Mouse (Mus musculus) erythroblast, embryonic 14.5 days (primary cell): Measurements from ENCODE around the gene Scamp2.

ENCODE experiments used
- GATA1 ChIP-seq: IDR thresholded peaks from 2 replicates; pipeline ENCODE4 v1.6.1; 2012; ENCODE audit warnings: low read length, inconsistent platforms, mixed read lengths
- TAL1 ChIP-seq: IDR thresholded peaks from 3 replicates; pipeline ENCODE4 v1.6.1; 2012; ENCODE audit warnings: low read length, inconsistent platforms, mixed read lengths

GRCm38 (mm10) chr9:57629118-57629874, 68.6 kb downstream of the Scamp2 start:
- no peak for TF ChIP-seq GATA1
- TF ChIP-seq TAL1, result no peak
